Mouse (Mus musculus): Measurements from ENCODE around the gene Wnt6. TPM values are rescaled to one million over a fixed set of nuclear protein-coding genes. Genes with fewer than 3 reads are reported as not detected.
"Not testable (repeated sequence)": the region's sequence is repeated elsewhere in the genome, so short reads cannot be mapped to it uniquely, and the experiment has no call there.

The Wnt6 gene
- polyA plus RNA-seq, 1 experiment from 2014 or later: 1.8 TPM

- 48% methylated on average over 10 of the region's 10 CpGs for WGBS
- H3K27me3 ChIP-seq (replicated peaks): peaks cover 54% of the 10 kb centered on the region
- no peak for ATAC-seq (ENCODE audit: insufficient read depth, low FRiP score, low read depth)
Measured at GRCm38 (mm10) chr1:74809007-74809406, 37.3 kb downstream of the Wnt6 start.

GRCm38 (mm10) chr1:74814931-74815647 lies 43.4 kb downstream of the Wnt6 start:
- Histone ChIP-seq H3K4me2 (no peak overlapping the region), H3K27me3 (replicated peaks) (no peaks in the 10 kb centered on the region), H3K9me3 (no peaks in the 10 kb centered on the region), H3K4me1 (no peaks in the 10 kb centered on the region), H3K27ac (no peak overlapping the region), H3K9ac (no peak overlapping the region), H3K4me3 (replicated peaks) (no peak overlapping the region), H3K36me3 (no peaks in the 10 kb centered on the region)
- ATAC-seq (ENCODE audit: insufficient read depth, low FRiP score, low read depth): no peak
- WGBS: 73% methylated on average over 9 of the region's 9 CpGs

More at GRCm38 (mm10) chr1:74809007-74809406, 37.3 kb downstream of the Wnt6 start:
- H3K9me3 ChIP-seq: no peaks in the 10 kb centered on the region
- H3K4me3 ChIP-seq (replicated peaks): no peak overlapping the region
- H3K36me3 ChIP-seq: no peaks in the 10 kb centered on the region
- H3K4me2 ChIP-seq: no peak overlapping the region
- H3K27ac ChIP-seq: no peak overlapping the region
- H3K4me1 ChIP-seq: peaks cover 23% of the 10 kb centered on the region
- H3K9ac ChIP-seq: no peak overlapping the region

- 87% methylated on average over 6 of the region's 6 CpGs for WGBS
- H3K27me3 ChIP-seq (replicated peaks); H3K4me2 ChIP-seq; ATAC-seq (ENCODE audit: insufficient read depth, low FRiP score, low read depth); H3K9ac ChIP-seq; H3K27ac ChIP-seq; H3K36me3 ChIP-seq; H3K4me3 ChIP-seq (replicated peaks); H3K4me1 ChIP-seq; H3K9me3 ChIP-seq: not testable (repeated sequence)
Measured at GRCm38 (mm10) chr1:74815965-74816364, 44.3 kb downstream of the Wnt6 start.

- H3K9me3 ChIP-seq: no peaks in the 10 kb centered on the region
- peak overlapping the region; percentile 92 for H3K27ac ChIP-seq
- peak overlapping the region; percentile 76 for H3K9ac ChIP-seq
- no peaks in the 10 kb centered on the region for H3K4me1 ChIP-seq
- no peaks in the 10 kb centered on the region for H3K27me3 ChIP-seq (replicated peaks)
- H3K4me3 ChIP-seq (replicated peaks): peak overlapping the region; percentile 77
- WGBS: 7% methylated on average over 38 of the region's 38 CpGs
- H3K36me3 ChIP-seq: no peaks in the 10 kb centered on the region
- H3K4me2 ChIP-seq: peak overlapping the region; percentile 65
- peak; percentile 81 for ATAC-seq (ENCODE audit: insufficient read depth, low FRiP score, low read depth)
Measured at GRCm38 (mm10) chr1:74816612-74817199, 45.0 kb downstream of the Wnt6 start.

GRCm38 (mm10) chr1:74817219-74817618 lies 45.5 kb downstream of the Wnt6 start:
- Histone ChIP-seq H3K4me1 (no peaks in the 10 kb centered on the region), H3K36me3 (no peaks in the 10 kb centered on the region), H3K9me3 (no peaks in the 10 kb centered on the region), H3K4me3 (replicated peaks) (peak overlapping the region; percentile 77), H3K27me3 (replicated peaks) (no peaks in the 10 kb centered on the region), H3K27ac (peak overlapping the region; percentile 92), H3K4me2 (peak overlapping the region; percentile 65), H3K9ac (peak overlapping the region; percentile 76)
- WGBS: 11% methylated on average over 14 of the region's 14 CpGs
- ATAC-seq (ENCODE audit: insufficient read depth, low FRiP score, low read depth): no peak

GRCm38 (mm10) chr1:74818509-74818908 lies 46.8 kb downstream of the Wnt6 start:
- H3K9ac ChIP-seq: no peak overlapping the region
- no peaks in the 10 kb centered on the region for H3K27me3 ChIP-seq (replicated peaks)
- H3K9me3 ChIP-seq: no peaks in the 10 kb centered on the region
- WGBS: 89% methylated on average over 1 of the region's 1 CpGs
- H3K4me3 ChIP-seq (replicated peaks): no peak overlapping the region
- no peak for ATAC-seq (ENCODE audit: insufficient read depth, low FRiP score, low read depth)
- H3K4me1 ChIP-seq: no peaks in the 10 kb centered on the region
- H3K27ac ChIP-seq: no peak overlapping the region
- H3K36me3 ChIP-seq: no peaks in the 10 kb centered on the region
- H3K4me2 ChIP-seq: no peak overlapping the region

- WGBS: 95% methylated on average over 4 of the region's 4 CpGs
- H3K9me3 ChIP-seq; H3K27ac ChIP-seq; H3K4me2 ChIP-seq; H3K9ac ChIP-seq; H3K27me3 ChIP-seq (replicated peaks); H3K4me1 ChIP-seq; H3K36me3 ChIP-seq; ATAC-seq (ENCODE audit: insufficient read depth, low FRiP score, low read depth); H3K4me3 ChIP-seq (replicated peaks): not testable (repeated sequence)
Measured at GRCm38 (mm10) chr1:74823598-74823997, 51.9 kb downstream of the Wnt6 start.

GRCm38 (mm10) chr1:74824518-74825302 lies 53.0 kb downstream of the Wnt6 start:
- H3K9me3 ChIP-seq: no peaks in the 10 kb centered on the region
- WGBS: 29% methylated on average over 14 of the region's 14 CpGs
- no peaks in the 10 kb centered on the region for H3K36me3 ChIP-seq
- H3K4me3 ChIP-seq (replicated peaks): no peak overlapping the region
- H3K27me3 ChIP-seq (replicated peaks): no peaks in the 10 kb centered on the region
- H3K4me2 ChIP-seq: no peak overlapping the region
- no peak overlapping the region for H3K27ac ChIP-seq
- no peaks in the 10 kb centered on the region for H3K4me1 ChIP-seq
- ATAC-seq (ENCODE audit: insufficient read depth, low FRiP score, low read depth): no peak
- no peak overlapping the region for H3K9ac ChIP-seq

GRCm38 (mm10) chr1:74830061-74830460 lies 58.4 kb downstream of the Wnt6 start:
- Histone ChIP-seq H3K4me2 (no peak overlapping the region), H3K27ac (no peak overlapping the region), H3K4me3 (replicated peaks) (no peak overlapping the region), H3K27me3 (replicated peaks) (no peaks in the 10 kb centered on the region), H3K9ac (no peak overlapping the region), H3K4me1 (no peaks in the 10 kb centered on the region), H3K36me3 (no peaks in the 10 kb centered on the region), H3K9me3 (no peaks in the 10 kb centered on the region)
- 71% methylated on average over 9 of the region's 9 CpGs for WGBS
- ATAC-seq (ENCODE audit: insufficient read depth, low FRiP score, low read depth): no peak

GRCm38 (mm10) chr1:74833255-74833654 lies 61.6 kb downstream of the Wnt6 start:
- no peaks in the 10 kb centered on the region for H3K9me3 ChIP-seq
- no peaks in the 10 kb centered on the region for H3K27me3 ChIP-seq (replicated peaks)
- H3K4me2 ChIP-seq: no peak overlapping the region
- 87% methylated on average over 3 of the region's 3 CpGs for WGBS
- no peaks in the 10 kb centered on the region for H3K36me3 ChIP-seq
- H3K4me1 ChIP-seq: no peaks in the 10 kb centered on the region
- H3K9ac ChIP-seq: no peak overlapping the region
- no peak overlapping the region for H3K27ac ChIP-seq
- ATAC-seq (ENCODE audit: insufficient read depth, low FRiP score, low read depth): no peak
- no peak overlapping the region for H3K4me3 ChIP-seq (replicated peaks)

Data from stomach, embryonic 15.5 days (tissue).